Mouse (Mus musculus): ENCODE measurements at regions not wholly inside any gene's neighbourhood (a gene's known extent, or its start where the extent isn't known, plus 50 kb on each side); places are given as distances from the start of the nearest gene placed in this dataset.

- no peak for DNase-seq
Observed at GRCm38 (mm10) chr2:96063571-96063970, 254.4 kb upstream of the Lrrc4c start.

- peak; percentile 34 for DNase-seq
Observed at GRCm38 (mm10) chr2:96108451-96108850, 209.5 kb upstream of the Lrrc4c start.

- no peak for DNase-seq
Observed at GRCm38 (mm10) chr2:96120081-96120480, 197.9 kb upstream of the Lrrc4c start.

GRCm38 (mm10) chr2:96138570-96138969, 179.4 kb upstream of the Lrrc4c start:
- DNase-seq: no peak

- no peak for DNase-seq
Observed at GRCm38 (mm10) chr2:96155295-96155694, 162.7 kb upstream of the Lrrc4c start.

- DNase-seq: no peak
Observed at GRCm38 (mm10) chr2:96166624-96167023, 151.3 kb upstream of the Lrrc4c start.

Data from kidney, adult 11 months (tissue).